Mouse (Mus musculus) limb, embryonic 12.5 days (tissue): Measurements from ENCODE around the gene Dscam. TPM values are rescaled to one million over a fixed set of nuclear protein-coding genes. Genes with fewer than 3 reads are reported as not detected.

Experiments used
- ATAC-seq: fragments of 200-750 bp; cut with Nextera tagmentation; 2 replicates; pipeline ENCODE4 v1.8.0; 2017; ENCODE audit warnings: low read depth, moderate TSS enrichment; ENCODE audit not compliant: insufficient number of reproducible peaks, insufficient read depth, low FRiP score, low TSS enrichment
- H3K27ac ChIP-seq: fragments of 300-500 bp; sonication (generic); 2 replicates; pipeline ENCODE4 v1.5.1; 2016; ENCODE audit warnings: mild to moderate bottlenecking, moderate library complexity
- H3K27me3 ChIP-seq: fragments of 300-500 bp; sonication (generic); 2 replicates; pipeline ENCODE4 v1.6.1; 2016; ENCODE audit warnings: mild to moderate bottlenecking, moderate library complexity
- H3K36me3 ChIP-seq: fragments of 300-500 bp; sonication (generic); 2 replicates; pipeline ENCODE4 v1.6.1; 2016; ENCODE audit warnings: mild to moderate bottlenecking, moderate library complexity
- H3K4me1 ChIP-seq: fragments of 300-500 bp; sonication (generic); replicated peaks from 2 replicates; pipeline ENCODE4 v1.6.1; 2016
- H3K4me2 ChIP-seq: fragments of 300-500 bp; sonication (generic); 2 replicates; pipeline ENCODE4 v1.6.1; 2016; ENCODE audit warnings: mild to moderate bottlenecking, moderate library complexity
- H3K4me3 ChIP-seq: fragments of 300-500 bp; sonication (generic); replicated peaks from 2 replicates; pipeline ENCODE4 v1.5.1; 2016; ENCODE audit warnings: mild to moderate bottlenecking
- H3K9ac ChIP-seq: fragments of 300-500 bp; sonication (generic); replicated peaks from 2 replicates; pipeline ENCODE4 v1.6.1; 2016; ENCODE audit warnings: mild to moderate bottlenecking, moderate library complexity
- H3K9me3 ChIP-seq: fragments of 300-500 bp; sonication (generic); 2 replicates; pipeline ENCODE4 v1.6.1; 2016; ENCODE audit warnings: mild to moderate bottlenecking, moderate library complexity
- WGBS: fragments of 180-500 bp; shearing (Covaris S2); methylation state at CpG from one replicate; pipeline ENCODE4 v1.1.7; 2016; 5-methylcytosine and 5-hydroxymethylcytosine counted together
- polyA plus RNA-seq: library from polyadenylated mRNA; unstranded; fragments of >200 nt; fragmentation: Nextera tagmentation; extraction: Ambion mirVana; gene quantifications from 2 replicates; pipeline ENCODE4 v1.2.1, GENCODE M21; 2016

Gene Dscam
- polyA plus RNA-seq, 1 experiment from 2014 or later: not detected

DNA sequence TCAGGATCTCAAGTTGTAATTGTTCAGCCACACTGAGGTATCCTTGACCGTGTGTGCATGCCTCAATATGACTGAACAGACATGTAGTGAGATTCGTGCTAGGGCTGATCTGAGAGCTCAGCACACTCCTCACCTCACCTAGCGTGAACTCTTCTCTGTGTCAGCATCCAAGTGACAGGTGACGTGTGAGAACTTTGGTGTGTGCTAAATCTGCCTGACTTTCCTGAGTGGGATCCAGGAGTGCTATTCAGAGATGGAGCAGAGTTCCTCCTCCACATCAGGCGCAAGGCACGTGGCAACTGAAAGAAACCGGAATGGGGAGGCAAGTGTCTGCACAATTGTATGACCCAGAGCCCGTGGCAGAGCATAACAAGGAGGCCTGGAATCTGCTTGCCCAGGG is 490.6 kb downstream of the Dscam start:
- Histone ChIP-seq H3K36me3 (no peaks in the 10 kb centered on the region), H3K9me3 (no peaks in the 10 kb centered on the region), H3K9ac (no peak overlapping the region), H3K4me1 (peaks cover 6% of the 10 kb centered on the region), H3K4me3 (no peak overlapping the region), H3K4me2 (no peak overlapping the region), H3K27me3 (no peaks in the 10 kb centered on the region), H3K27ac (no peak overlapping the region)
- 84% methylated on average over 8 of the region's 8 CpGs for WGBS
- no peak for ATAC-seq

DNA sequence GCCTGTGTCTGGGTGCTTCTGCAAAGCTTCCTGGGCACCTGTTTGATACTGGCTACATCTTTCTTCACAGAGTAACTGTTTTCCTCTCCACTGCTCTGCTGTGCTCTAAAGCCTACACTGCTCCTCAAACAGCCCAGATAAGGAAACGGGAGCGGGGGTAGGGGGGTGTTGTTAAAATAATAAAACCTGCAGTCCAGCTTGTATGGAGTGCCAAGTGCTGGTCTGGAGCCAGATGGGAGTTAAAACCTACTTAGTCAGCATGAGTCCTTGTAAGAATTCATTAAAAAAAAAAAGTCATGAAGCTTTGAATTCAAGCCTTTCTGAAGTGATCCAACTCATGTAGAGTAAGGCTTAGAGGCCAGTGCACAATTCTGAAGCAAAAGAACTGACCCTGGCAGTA is 493.1 kb downstream of the Dscam start:
- no peak overlapping the region for H3K9ac ChIP-seq
- no peaks in the 10 kb centered on the region for H3K9me3 ChIP-seq
- H3K4me3 ChIP-seq: no peak overlapping the region
- 32% methylated on average over 2 of the region's 2 CpGs for WGBS
- peaks cover 6% of the 10 kb centered on the region for H3K4me1 ChIP-seq
- H3K27ac ChIP-seq: no peak overlapping the region
- H3K4me2 ChIP-seq: no peak overlapping the region
- no peak for ATAC-seq
- H3K36me3 ChIP-seq: no peaks in the 10 kb centered on the region
- 0 out of 2 replicates have a peak, but pooled peaks cover 1% of the 10 kb centered on the region for H3K27me3 ChIP-seq

DNA sequence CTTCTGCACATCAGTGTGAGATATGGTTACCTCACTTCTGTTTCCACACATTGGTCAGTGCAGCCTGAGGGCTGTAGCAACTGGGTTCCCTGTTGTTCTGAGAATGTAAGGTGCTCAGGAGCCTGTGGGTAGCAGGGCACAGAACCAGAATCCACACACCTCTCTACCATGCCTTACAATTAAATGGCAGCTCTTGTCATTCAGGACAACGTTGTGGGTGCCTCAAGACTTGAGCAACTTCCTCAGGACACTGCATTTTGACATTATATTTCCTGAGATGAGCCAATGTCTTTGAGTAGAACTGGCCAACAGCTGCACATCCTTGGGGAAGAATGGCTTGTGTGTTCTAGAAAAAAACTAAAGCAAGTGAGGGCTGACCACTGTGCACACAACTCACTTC is 493.9 kb downstream of the Dscam start:
- Histone ChIP-seq H3K27me3 (0 out of 2 replicates have a peak, but pooled peaks cover 4% of the 10 kb centered on the region), H3K9ac (no peak overlapping the region), H3K4me1 (peaks cover 6% of the 10 kb centered on the region), H3K4me3 (no peak overlapping the region), H3K36me3 (no peaks in the 10 kb centered on the region), H3K4me2 (no peak overlapping the region), H3K27ac (no peak overlapping the region), H3K9me3 (no peaks in the 10 kb centered on the region)
- 75% methylated on average over 1 of the region's 1 CpGs for WGBS
- no peak for ATAC-seq

DNA sequence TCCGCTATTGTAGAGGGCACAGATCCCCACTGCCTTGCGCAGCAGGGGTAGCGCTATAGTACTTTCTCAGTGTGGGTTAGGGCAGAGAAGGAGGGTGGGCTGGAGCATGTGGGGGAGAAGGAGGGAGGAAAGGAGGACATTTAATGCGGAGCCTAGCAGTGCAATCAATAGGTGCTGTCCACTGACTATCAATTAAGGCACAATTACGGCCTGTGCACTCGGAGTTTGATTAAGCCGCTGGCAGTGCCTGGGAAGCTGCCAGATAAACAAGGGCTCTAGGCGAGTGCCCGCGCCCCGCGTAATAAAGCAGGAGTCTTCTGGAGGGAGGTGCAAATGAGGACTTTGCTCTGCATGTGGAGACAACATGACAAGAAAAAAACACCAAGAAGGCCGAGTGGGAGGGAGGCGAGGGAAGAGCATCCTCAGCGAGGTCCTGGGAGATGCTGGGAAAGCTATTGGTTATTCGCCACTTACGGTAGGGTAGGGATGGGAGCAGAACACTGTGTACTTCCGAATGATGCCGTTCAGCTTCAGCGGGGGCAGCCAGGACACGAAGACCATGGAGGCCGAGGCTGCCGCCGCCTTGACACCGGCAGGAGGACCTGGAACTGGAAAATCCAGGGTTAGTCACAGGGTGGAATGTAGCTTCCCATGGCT is 497.2 kb downstream of the Dscam start:
- 69% methylated on average over 25 of the region's 25 CpGs for WGBS
- Histone ChIP-seq H3K27me3 (0 out of 2 replicates have a peak, but pooled peaks cover 4% of the 10 kb centered on the region), H3K36me3 (no peaks in the 10 kb centered on the region), H3K27ac (no peak overlapping the region), H3K4me3 (no peak overlapping the region), H3K9me3 (no peaks in the 10 kb centered on the region), H3K4me1 (peaks cover 6% of the 10 kb centered on the region), H3K9ac (no peak overlapping the region), H3K4me2 (no peak overlapping the region)
- ATAC-seq: no peak

DNA sequence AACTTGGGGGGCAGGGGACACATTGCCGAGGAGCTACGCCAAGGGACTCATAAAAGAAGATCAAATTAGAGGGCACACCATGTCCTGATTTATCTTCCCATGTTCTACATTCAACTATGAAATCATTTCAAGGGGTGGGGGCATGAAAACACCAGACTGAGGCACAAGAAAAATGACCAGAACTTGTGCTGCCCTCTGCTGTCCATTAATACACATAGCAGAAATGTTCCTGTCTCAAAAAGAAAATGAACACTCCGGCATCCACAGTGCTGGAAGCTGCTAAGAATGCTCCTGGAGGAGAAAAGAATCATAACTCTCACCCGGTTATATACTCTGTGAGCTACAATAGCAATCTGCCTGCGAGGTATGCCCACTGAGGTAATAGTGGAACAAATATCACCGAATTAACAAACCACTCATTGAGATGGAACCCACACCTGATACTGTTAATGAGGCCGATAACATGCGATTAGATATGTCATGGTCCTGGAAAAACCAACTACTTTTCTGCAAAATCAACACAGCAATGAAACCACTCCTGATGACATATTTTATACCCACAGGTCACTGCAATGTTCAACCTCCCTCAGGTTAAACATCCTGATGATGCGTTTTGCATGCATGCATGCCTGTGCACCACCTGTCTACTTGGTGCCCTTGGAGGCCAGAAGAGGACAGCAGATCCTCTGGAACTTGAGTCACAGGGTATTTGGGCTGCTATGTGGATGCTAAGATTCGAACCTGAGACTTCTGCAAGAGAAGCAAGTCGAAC is 498.8 kb downstream of the Dscam start:
- Histone ChIP-seq H3K4me2 (no peak overlapping the region), H3K36me3 (no peaks in the 10 kb centered on the region), H3K9ac (no peak overlapping the region), H3K27ac (no peak overlapping the region), H3K9me3 (no peaks in the 10 kb centered on the region), H3K27me3 (0 out of 2 replicates have a peak, but pooled peaks cover 4% of the 10 kb centered on the region), H3K4me1 (no peaks in the 10 kb centered on the region), H3K4me3 (no peak overlapping the region)
- whole genome bisulfite sequencing: 57% methylated on average over 11 of the region's 11 CpGs
- ATAC-seq: no peak

DNA sequence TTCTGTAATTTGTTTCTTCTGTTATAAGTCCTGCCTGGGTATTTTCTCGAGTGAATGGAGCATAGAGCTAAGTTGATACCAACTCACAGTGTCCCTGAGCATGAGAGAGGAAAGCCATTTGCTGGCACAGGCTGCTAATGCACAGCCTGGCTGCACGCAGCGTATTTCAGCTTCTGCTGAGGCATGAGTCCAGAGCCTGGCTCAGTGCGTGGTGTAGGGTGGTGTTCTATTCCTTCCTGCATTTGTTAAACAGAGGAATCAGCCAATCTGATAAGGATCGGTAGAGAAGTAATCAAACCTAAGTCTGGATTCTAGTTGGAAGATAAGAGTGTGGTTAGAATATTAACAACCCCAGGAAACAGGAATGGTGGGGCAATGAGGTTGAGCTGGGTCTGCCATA is 500.8 kb downstream of the Dscam start:
- Histone ChIP-seq H3K27ac (no peak overlapping the region), H3K9ac (no peak overlapping the region), H3K4me3 (no peak overlapping the region), H3K9me3 (no peaks in the 10 kb centered on the region), H3K4me1 (no peaks in the 10 kb centered on the region), H3K36me3 (no peaks in the 10 kb centered on the region), H3K4me2 (no peak overlapping the region), H3K27me3 (0 out of 2 replicates have a peak, but pooled peaks cover 4% of the 10 kb centered on the region)
- WGBS: 84% methylated on average over 5 of the region's 5 CpGs
- ATAC-seq: no peak

DNA sequence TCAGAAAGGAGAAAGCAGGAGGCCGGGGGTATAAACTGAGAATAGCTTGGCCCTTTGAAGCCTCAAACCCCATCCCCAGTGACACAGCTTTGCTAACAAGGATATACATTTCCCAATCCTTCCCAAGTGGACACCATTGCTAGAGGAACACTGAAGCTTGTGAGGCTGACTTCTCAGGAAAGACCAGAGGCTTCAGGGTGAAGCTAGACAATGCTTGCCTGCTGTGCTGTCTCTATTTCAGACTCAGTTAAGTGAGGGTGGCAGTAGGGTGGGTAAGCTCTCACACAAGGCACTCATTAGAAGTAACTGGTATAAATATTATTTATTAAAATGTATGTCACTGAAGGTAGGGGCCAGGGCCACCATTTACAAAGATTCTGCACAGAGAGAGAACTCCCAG is 502.1 kb downstream of the Dscam start:
- no peak overlapping the region for H3K9ac ChIP-seq
- H3K9me3 ChIP-seq: no peaks in the 10 kb centered on the region
- ATAC-seq: no peak
- no peak overlapping the region for H3K4me3 ChIP-seq
- H3K4me2 ChIP-seq: no peak overlapping the region
- H3K27ac ChIP-seq: no peak overlapping the region
- 0 out of 2 replicates have a peak, but pooled peaks cover 4% of the 10 kb centered on the region for H3K27me3 ChIP-seq
- no peaks in the 10 kb centered on the region for H3K36me3 ChIP-seq
- no peaks in the 10 kb centered on the region for H3K4me1 ChIP-seq
- WGBS: 94% methylated on average over 1 of the region's 1 CpGs

DNA sequence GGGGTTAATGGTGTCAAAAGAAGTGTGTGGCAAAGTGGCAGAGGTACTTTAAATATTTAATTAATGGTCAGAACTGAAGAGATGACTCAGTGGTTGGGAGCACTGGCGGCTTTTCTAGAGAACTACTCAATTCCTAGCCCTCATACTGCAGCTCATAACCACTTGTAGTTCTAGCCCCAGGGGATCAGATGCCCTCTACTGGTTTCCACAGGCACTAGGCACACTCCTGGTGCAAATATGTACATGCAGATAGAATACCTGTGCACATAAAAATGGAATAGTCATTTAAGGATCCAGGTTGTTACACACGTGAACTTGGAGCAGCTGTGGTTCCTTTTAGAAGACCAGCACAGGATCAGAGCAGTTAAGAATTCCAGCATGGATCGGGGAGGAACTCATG is 509.5 kb downstream of the Dscam start:
- ATAC-seq: no peak
- WGBS: 86% methylated on average over 3 of the region's 3 CpGs
- Histone ChIP-seq H3K4me3 (no peak overlapping the region), H3K9me3 (no peaks in the 10 kb centered on the region), H3K27me3 (no peaks in the 10 kb centered on the region), H3K36me3 (no peaks in the 10 kb centered on the region), H3K4me1 (peaks cover 8% of the 10 kb centered on the region; the same call in 1 of the 2 replicates), H3K27ac (no peak overlapping the region), H3K9ac (no peak overlapping the region), H3K4me2 (no peak overlapping the region)

DNA sequence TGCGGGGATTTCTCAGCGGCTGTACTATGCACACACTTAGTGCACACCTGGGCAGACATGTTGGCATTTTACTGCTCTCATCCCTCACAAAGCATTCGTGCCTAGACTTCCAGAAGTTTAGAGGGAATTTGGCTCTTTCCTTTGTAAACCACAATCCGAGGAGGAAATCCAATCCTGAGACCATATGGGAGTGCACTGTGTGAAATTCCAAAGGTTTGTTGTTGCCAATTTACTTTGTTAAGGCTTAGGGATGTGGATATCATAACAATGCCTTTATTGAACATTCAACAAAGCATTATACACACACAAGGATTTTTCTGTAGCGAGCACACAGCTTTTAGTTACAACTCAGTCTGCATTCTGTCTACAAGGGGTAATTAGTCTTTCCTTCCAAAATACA is 511.3 kb downstream of the Dscam start:
- Histone ChIP-seq H3K9ac (no peak overlapping the region), H3K27ac (no peak overlapping the region), H3K4me2 (no peak overlapping the region), H3K27me3 (no peaks in the 10 kb centered on the region), H3K9me3 (no peaks in the 10 kb centered on the region), H3K4me1 (peaks cover 8% of the 10 kb centered on the region; the same call in 1 of the 2 replicates), H3K4me3 (no peak overlapping the region), H3K36me3 (no peaks in the 10 kb centered on the region)
- 60% methylated on average over 5 of the region's 5 CpGs for WGBS
- no peak for ATAC-seq

DNA sequence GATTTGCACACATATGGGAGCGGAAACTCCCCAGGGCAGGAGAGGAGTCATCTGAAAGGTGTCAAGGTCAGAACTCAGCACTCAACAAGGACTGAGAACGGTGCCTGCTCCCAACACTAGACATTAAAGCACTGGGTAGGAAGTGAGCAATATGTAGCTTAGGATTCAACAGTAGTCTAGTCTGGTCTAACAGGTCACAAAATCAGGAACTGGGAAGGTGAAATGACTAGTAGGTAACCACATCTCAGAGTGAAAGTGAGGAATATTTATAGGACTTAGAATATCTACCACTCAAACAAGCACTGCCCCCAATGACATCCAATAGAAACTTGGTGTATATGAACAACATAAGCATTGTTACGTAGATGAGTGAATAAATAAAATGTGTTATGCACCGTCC is 515.0 kb downstream of the Dscam start:
- no peak overlapping the region for H3K27ac ChIP-seq
- 92% methylated on average over 4 of the region's 4 CpGs for WGBS
- peaks cover 16% of the 10 kb centered on the region for H3K4me1 ChIP-seq
- no peak overlapping the region for H3K9ac ChIP-seq
- no peaks in the 10 kb centered on the region for H3K36me3 ChIP-seq
- no peaks in the 10 kb centered on the region for H3K27me3 ChIP-seq
- no peak overlapping the region for H3K4me3 ChIP-seq
- no peak for ATAC-seq
- H3K4me2 ChIP-seq: no peak overlapping the region
- H3K9me3 ChIP-seq: no peaks in the 10 kb centered on the region

DNA sequence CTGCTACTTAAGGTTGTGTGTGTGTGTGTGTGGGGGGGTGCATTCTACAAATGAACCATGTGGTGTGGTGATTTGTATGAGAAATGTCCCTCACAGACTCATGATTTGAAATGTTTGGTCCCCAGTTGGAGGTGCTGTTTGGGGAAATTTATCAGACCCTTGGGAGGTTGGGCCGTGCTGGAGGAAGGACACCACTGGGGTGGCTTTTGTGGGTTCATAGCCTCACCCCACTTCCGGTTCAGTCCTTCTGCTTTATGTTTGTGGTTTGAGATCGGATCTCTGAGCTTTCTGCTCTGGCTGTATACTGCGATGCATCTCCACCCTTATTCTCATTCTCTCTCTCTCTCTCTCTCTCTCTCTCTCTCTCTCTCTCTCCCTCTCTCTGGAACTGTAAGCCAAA is 516.5 kb downstream of the Dscam start:
- ATAC-seq: no peak
- Histone ChIP-seq H3K9me3 (no peaks in the 10 kb centered on the region), H3K27ac (no peak overlapping the region), H3K4me1 (peaks cover 12% of the 10 kb centered on the region), H3K27me3 (no peaks in the 10 kb centered on the region), H3K4me3 (no peak overlapping the region), H3K9ac (no peak overlapping the region), H3K4me2 (no peak overlapping the region), H3K36me3 (no peaks in the 10 kb centered on the region)
- WGBS: 97% methylated on average over 4 of the region's 4 CpGs
